Mouse (Mus musculus) lung, adult 2 months (tissue): ENCODE measurements around the gene Sergef.

Experiments used
- CTCF ChIP-seq: fragments of 200-500 bp; IDR thresholded peaks from 2 replicates; pipeline ENCODE4 v1.5.1; 2011; ENCODE audit warnings: mild to moderate bottlenecking, low read length, control low read depth; ENCODE audit not compliant: insufficient read depth
- POLR2A ChIP-seq: fragments of 200-500 bp; IDR thresholded peaks from 2 replicates; pipeline ENCODE4 v1.6.1; 2011; ENCODE audit warnings: low read depth, mild to moderate bottlenecking, control low read depth, low read length, borderline replicate concordance; ENCODE audit errors: extremely low read depth

GRCm38 (mm10) chr7:46459605-46460245 is 179.9 kb downstream of the Sergef start:
- TF ChIP-seq CTCF = no peak
- TF ChIP-seq POLR2A = no peak
